Mouse (Mus musculus) heart, embryonic 16.5 days (tissue): ENCODE measurements around the gene Zfp975. TPM values are rescaled to one million over a fixed set of nuclear protein-coding genes. Genes with fewer than 3 reads are reported as not detected.
"Not testable (repeated sequence)": the region's sequence is repeated elsewhere in the genome, so short reads cannot be mapped to it uniquely, and the experiment has no call there.

Source experiments
- ATAC-seq: fragments of 200-750 bp; cut with Nextera tagmentation; replicated peaks from 2 replicates; pipeline ENCODE4 v1.8.0; 2017; ENCODE audit warnings: moderate number of reproducible peaks; ENCODE audit not compliant: insufficient read depth, low FRiP score; ENCODE audit errors: extremely low read depth
- H3K27ac ChIP-seq: fragments of 300-500 bp; sonication (generic); 2 replicates; pipeline ENCODE4 v1.5.1; 2014; ENCODE audit warnings: mild to moderate bottlenecking, low read length, control low read depth, moderate library complexity
- H3K27me3 ChIP-seq: fragments of 300-500 bp; sonication (generic); 2 replicates; pipeline ENCODE4 v1.6.1; 2014; ENCODE audit warnings: low read length, mixed read lengths; ENCODE audit not compliant: control insufficient read depth, insufficient read depth
- H3K36me3 ChIP-seq: fragments of 300-500 bp; sonication (generic); 2 replicates; pipeline ENCODE4 v1.6.1; 2014; ENCODE audit not compliant: control insufficient read depth, insufficient read depth
- H3K4me1 ChIP-seq: fragments of 300-500 bp; sonication (generic); 2 replicates; pipeline ENCODE4 v1.6.1; 2014; ENCODE audit warnings: low read length, mixed read lengths; ENCODE audit not compliant: control insufficient read depth, insufficient read depth
- H3K4me2 ChIP-seq: fragments of 300-500 bp; sonication (generic); 2 replicates; pipeline ENCODE4 v1.6.1; 2014; ENCODE audit warnings: low read depth, mild to moderate bottlenecking, control low read depth, low read length
- H3K4me3 ChIP-seq: fragments of 300-500 bp; sonication (generic); 2 replicates; pipeline ENCODE4 v1.5.1; 2014; ENCODE audit warnings: mild to moderate bottlenecking, control low read depth, low read length
- H3K9ac ChIP-seq: fragments of 300-500 bp; sonication (generic); 2 replicates; pipeline ENCODE4 v1.6.1; 2014; ENCODE audit warnings: low read length, control low read depth
- H3K9me3 ChIP-seq: fragments of 300-500 bp; sonication (generic); replicated peaks from 2 replicates; pipeline ENCODE4 v1.6.1; 2016; ENCODE audit warnings: low read length; ENCODE audit not compliant: control insufficient read depth
- WGBS: fragments of 180-500 bp; shearing (Covaris S2); extraction: QIAGEN DNeasy Blood & Tissue Kit; methylation state at CpG from one replicate; pipeline ENCODE4 v1.1.7; 2014; 5-methylcytosine and 5-hydroxymethylcytosine counted together
- polyA plus RNA-seq: library from polyadenylated mRNA; unstranded; fragments of >200 nt; fragmentation: Nextera tagmentation; extraction: Ambion mirVana; gene quantifications from 2 replicates; pipeline ENCODE4 v1.2.1, GENCODE M21; 2015

The Zfp975 gene
- polyA plus RNA-seq, 1 experiment from 2014 or later, result 6.2 TPM

DNA sequence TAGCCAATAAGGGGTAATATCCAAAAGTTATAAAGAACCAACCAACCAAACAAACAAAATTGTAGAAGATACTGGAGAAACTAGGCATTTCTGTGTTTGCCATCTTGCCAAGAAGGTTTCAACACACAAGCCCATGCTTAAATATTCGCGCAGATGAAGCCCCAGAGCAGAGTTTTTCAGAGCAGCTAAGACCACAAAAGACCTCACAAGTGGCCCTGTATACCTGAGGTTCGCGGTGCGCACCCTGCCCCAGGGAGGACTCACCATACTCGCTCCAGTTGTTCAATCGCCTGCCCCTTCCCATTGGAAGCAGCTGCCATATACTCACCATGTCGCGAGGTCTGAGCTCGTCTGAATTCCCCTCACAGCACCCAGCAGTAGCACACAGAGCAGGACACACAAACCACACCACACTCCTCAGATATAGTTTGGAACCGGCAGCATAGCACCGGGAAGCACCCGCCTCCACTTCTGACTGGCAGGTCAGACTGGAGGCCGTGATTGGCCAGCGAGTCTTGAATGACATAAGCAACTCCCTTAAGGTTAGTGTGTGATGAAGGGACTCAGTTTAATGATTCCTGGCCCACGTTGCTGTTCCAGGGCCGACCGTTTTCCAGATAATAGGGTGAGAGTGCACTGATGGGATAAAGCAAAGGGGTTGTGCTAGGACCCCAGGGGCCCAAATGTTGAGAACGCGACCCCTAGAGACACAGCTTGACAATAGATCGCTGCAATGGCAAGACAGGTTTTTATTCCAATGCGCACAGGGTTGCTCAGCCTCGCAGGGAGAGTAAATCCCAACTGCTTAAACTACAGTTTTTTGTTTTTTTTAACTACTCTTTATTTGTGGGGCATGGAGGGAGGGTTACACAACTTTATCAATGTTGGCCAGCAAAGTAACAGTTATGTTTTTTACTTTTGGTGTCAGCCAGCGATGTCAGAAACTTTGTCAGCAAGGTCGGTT is 50.1 kb downstream of the Zfp975 start, which contains the start of gene Zfp976:
TSS of gene Zfp976 (minus strand) at position 437 of the 964 bp plus-strand sequence.
- H3K27me3 ChIP-seq, H3K9me3 ChIP-seq, H3K4me1 ChIP-seq, H3K36me3 ChIP-seq: not testable (repeated sequence)
- ATAC-seq, result peak; percentile 97
- WGBS, result 3% methylated on average over 25 of the region's 25 CpGs
- H3K4me3 ChIP-seq, result peak within 1 kb of the TSS; percentile 64
- H3K4me2 ChIP-seq, result peak within 1 kb of the TSS; percentile 63
- H3K9ac ChIP-seq, result peak within 1 kb of the TSS; percentile 71
- peak within 1 kb of the TSS; percentile 35; the same call in 1 of the 2 replicates for H3K27ac ChIP-seq

DNA sequence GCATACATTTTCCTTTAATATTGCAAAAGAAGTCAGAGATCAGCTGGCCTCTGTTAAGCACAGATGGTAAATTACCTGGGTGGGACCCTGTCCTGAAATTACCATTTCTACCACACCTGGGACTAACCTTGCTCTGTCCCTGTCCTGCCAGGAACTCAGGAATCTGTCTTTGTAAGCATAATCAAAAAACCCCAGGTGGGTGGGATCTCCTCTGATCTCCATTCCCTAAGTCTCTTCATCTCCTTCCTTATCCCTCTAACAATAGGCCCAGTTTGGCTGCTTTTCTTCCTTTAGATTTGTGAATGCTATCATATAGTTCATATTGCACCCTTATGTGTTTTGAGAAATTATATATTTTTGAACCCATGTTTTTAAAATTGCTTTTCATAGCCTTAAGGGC is 61.5 kb downstream of the Zfp975 start:
- H3K9ac ChIP-seq, H3K9me3 ChIP-seq, H3K36me3 ChIP-seq, H3K27me3 ChIP-seq, H3K4me2 ChIP-seq, H3K4me1 ChIP-seq, H3K27ac ChIP-seq, ATAC-seq, H3K4me3 ChIP-seq: not testable (repeated sequence)

Other genes starting within 250 kb of the Zfp975 start
- gene 4933421I07Rik, start 244.6 kb downstream of the Zfp975 start, polyA plus RNA-seq, result not detected in 2 replicates
- 5.5 and 5.6 TPM in 2 replicates for gene Zfp141, start 187.0 kb downstream of the Zfp975 start, polyA plus RNA-seq
- not detected in 2 replicates for gene Gm21028, start 114.2 kb downstream of the Zfp975 start, polyA plus RNA-seq
- gene Zfp977, start 100.2 kb downstream of the Zfp975 start, polyA plus RNA-seq, result 1.00 and 1.5 TPM in 2 replicates
- gene Zfp976, start 50.2 kb downstream of the Zfp975 start, polyA plus RNA-seq, result 1.7 and 2.0 TPM in 2 replicates
- gene Gm17067, start 34.3 kb upstream of the Zfp975 start, polyA plus RNA-seq, result not detected in 2 replicates
- not detected in 2 replicates for gene Vmn2r62, start 100.8 kb upstream of the Zfp975 start, polyA plus RNA-seq
- gene Gm2381, start 174.5 kb upstream of the Zfp975 start, polyA plus RNA-seq, result not detected in 2 replicates
- not detected in 2 replicates for gene Vmn2r63, start 241.1 kb upstream of the Zfp975 start, polyA plus RNA-seq